Mouse (Mus musculus): ENCODE measurements around the gene Gsg1l. TPM values are rescaled to one million over a fixed set of nuclear protein-coding genes. Genes with fewer than 3 reads are reported as not detected.

Gene Gsg1l
- polyA plus RNA-seq, 1 experiment from 2014 or later = 0.72 TPM

- no peak for TF ChIP-seq CTCF (IDR thresholded peaks at IDR 0.05; ENCODE audit: low read depth)
- no peak for ATAC-seq (replicated peaks; ENCODE audit: low FRiP score, low read depth)
- Histone ChIP-seq H3K4me1 (replicated peaks; ENCODE audit: insufficient read depth, low read length) (no peaks in the 10 kb centered on the region), H3K9ac (ENCODE audit: low read depth, low read length) (no peak overlapping the region), H3K36me3 (ENCODE audit: insufficient read depth, low read length) (no peaks in the 10 kb centered on the region), H3K9me3 (replicated peaks; ENCODE audit: low read length) (no peaks in the 10 kb centered on the region), H3K4me3 (replicated peaks; ENCODE audit: low read depth, low read length) (no peak overlapping the region), H3K27ac (no peak overlapping the region), H3K4me2 (ENCODE audit: low read length) (no peak overlapping the region), H3K27me3 (ENCODE audit: insufficient read depth, low read length) (no peaks in the 10 kb centered on the region)
- DNase-seq (ENCODE audit: low spot score) = no peak
- 45% methylated on average over 1 of the region's 1 CpGs for WGBS
Measured at GRCm38 (mm10) chr7:126027410-126027809, 54.8 kb downstream of the Gsg1l start.

- H3K36me3 ChIP-seq (ENCODE audit: insufficient read depth, low read length) = no peaks in the 10 kb centered on the region
- peak; percentile 41 for DNase-seq (ENCODE audit: low spot score)
- no peak for ATAC-seq (replicated peaks; ENCODE audit: low FRiP score, low read depth)
- WGBS = 46% methylated on average over 5 of the region's 5 CpGs
- H3K9ac ChIP-seq (ENCODE audit: low read depth, low read length) = no peak overlapping the region
- no peak overlapping the region for H3K4me2 ChIP-seq (ENCODE audit: low read length)
- peak; percentile 54 for TF ChIP-seq CTCF (IDR thresholded peaks at IDR 0.05; ENCODE audit: low read depth)
- H3K4me1 ChIP-seq (replicated peaks; ENCODE audit: insufficient read depth, low read length) = no peaks in the 10 kb centered on the region
- H3K27me3 ChIP-seq (ENCODE audit: insufficient read depth, low read length) = no peaks in the 10 kb centered on the region
- no peak overlapping the region for H3K27ac ChIP-seq
- no peak overlapping the region for H3K4me3 ChIP-seq (replicated peaks; ENCODE audit: low read depth, low read length)
- H3K9me3 ChIP-seq (replicated peaks; ENCODE audit: low read length) = no peaks in the 10 kb centered on the region
Measured at GRCm38 (mm10) chr7:126026600-126026999, 55.6 kb downstream of the Gsg1l start.

GRCm38 (mm10) chr7:126019966-126020365 lies 62.2 kb downstream of the Gsg1l start:
- no peaks in the 10 kb centered on the region for H3K27me3 ChIP-seq (ENCODE audit: insufficient read depth, low read length)
- no peak for TF ChIP-seq CTCF (IDR thresholded peaks at IDR 0.05; ENCODE audit: low read depth)
- H3K4me1 ChIP-seq (replicated peaks; ENCODE audit: insufficient read depth, low read length) = no peaks in the 10 kb centered on the region
- H3K9ac ChIP-seq (ENCODE audit: low read depth, low read length) = no peak overlapping the region
- H3K27ac ChIP-seq = no peak overlapping the region
- H3K9me3 ChIP-seq (replicated peaks; ENCODE audit: low read length) = no peaks in the 10 kb centered on the region
- DNase-seq (ENCODE audit: low spot score) (peak; percentile 16), ATAC-seq (replicated peaks; ENCODE audit: low FRiP score, low read depth) (no peak)
- H3K4me3 ChIP-seq (replicated peaks; ENCODE audit: low read depth, low read length) = no peak overlapping the region
- 54% methylated on average over 6 of the region's 6 CpGs for WGBS
- no peaks in the 10 kb centered on the region for H3K36me3 ChIP-seq (ENCODE audit: insufficient read depth, low read length)
- H3K4me2 ChIP-seq (ENCODE audit: low read length) = no peak overlapping the region

- DNase-seq (ENCODE audit: low spot score) (no peak), ATAC-seq (replicated peaks; ENCODE audit: low FRiP score, low read depth) (no peak)
- Histone ChIP-seq H3K4me3 (replicated peaks; ENCODE audit: low read depth, low read length) (no peak overlapping the region), H3K27ac (no peak overlapping the region), H3K27me3 (ENCODE audit: insufficient read depth, low read length) (no peaks in the 10 kb centered on the region), H3K4me1 (replicated peaks; ENCODE audit: insufficient read depth, low read length) (no peaks in the 10 kb centered on the region), H3K4me2 (ENCODE audit: low read length) (no peak overlapping the region), H3K9ac (ENCODE audit: low read depth, low read length) (no peak overlapping the region), H3K36me3 (ENCODE audit: insufficient read depth, low read length) (no peaks in the 10 kb centered on the region), H3K9me3 (replicated peaks; ENCODE audit: low read length) (no peaks in the 10 kb centered on the region)
- no peak for TF ChIP-seq CTCF (IDR thresholded peaks at IDR 0.05; ENCODE audit: low read depth)
- WGBS = 23% methylated on average over 9 of the region's 9 CpGs
Measured at GRCm38 (mm10) chr7:126019321-126019720, 62.9 kb downstream of the Gsg1l start.

GRCm38 (mm10) chr7:126017455-126017854 lies 64.8 kb downstream of the Gsg1l start:
- Histone ChIP-seq H3K4me3 (replicated peaks; ENCODE audit: low read depth, low read length) (no peak overlapping the region), H3K27ac (no peak overlapping the region), H3K27me3 (ENCODE audit: insufficient read depth, low read length) (no peaks in the 10 kb centered on the region), H3K9me3 (replicated peaks; ENCODE audit: low read length) (no peaks in the 10 kb centered on the region), H3K9ac (ENCODE audit: low read depth, low read length) (no peak overlapping the region), H3K36me3 (ENCODE audit: insufficient read depth, low read length) (no peaks in the 10 kb centered on the region), H3K4me2 (ENCODE audit: low read length) (no peak overlapping the region), H3K4me1 (replicated peaks; ENCODE audit: insufficient read depth, low read length) (no peaks in the 10 kb centered on the region)
- DNase-seq (ENCODE audit: low spot score) = no peak
- no peak for ATAC-seq (replicated peaks; ENCODE audit: low FRiP score, low read depth)
- WGBS = 91% methylated on average over 4 of the region's 4 CpGs
- TF ChIP-seq CTCF (IDR thresholded peaks at IDR 0.05; ENCODE audit: low read depth) = no peak

GRCm38 (mm10) chr7:126012325-126013021 lies 69.7 kb downstream of the Gsg1l start:
- Histone ChIP-seq H3K36me3 (ENCODE audit: insufficient read depth, low read length) (no peaks in the 10 kb centered on the region), H3K9ac (ENCODE audit: low read depth, low read length) (0 out of 2 replicates have a peak overlapping the region, but pooled peaks have one; percentile 15), H3K9me3 (replicated peaks; ENCODE audit: low read length) (no peaks in the 10 kb centered on the region), H3K4me2 (ENCODE audit: low read length) (no peak overlapping the region), H3K27ac (no peak overlapping the region), H3K4me1 (replicated peaks; ENCODE audit: insufficient read depth, low read length) (no peaks in the 10 kb centered on the region), H3K4me3 (replicated peaks; ENCODE audit: low read depth, low read length) (no peak overlapping the region), H3K27me3 (ENCODE audit: insufficient read depth, low read length) (no peaks in the 10 kb centered on the region)
- no peak for ATAC-seq (replicated peaks; ENCODE audit: low FRiP score, low read depth)
- DNase-seq (ENCODE audit: low spot score) = peak; percentile 47
- no peak for TF ChIP-seq CTCF (IDR thresholded peaks at IDR 0.05; ENCODE audit: low read depth)
- WGBS = 32% methylated on average over 11 of the region's 11 CpGs

- Histone ChIP-seq H3K36me3 (ENCODE audit: insufficient read depth, low read length) (no peaks in the 10 kb centered on the region), H3K9me3 (replicated peaks; ENCODE audit: low read length) (no peaks in the 10 kb centered on the region), H3K4me2 (ENCODE audit: low read length) (no peak overlapping the region), H3K27ac (no peak overlapping the region), H3K27me3 (ENCODE audit: insufficient read depth, low read length) (no peaks in the 10 kb centered on the region), H3K4me1 (replicated peaks; ENCODE audit: insufficient read depth, low read length) (no peaks in the 10 kb centered on the region), H3K9ac (ENCODE audit: low read depth, low read length) (no peak overlapping the region), H3K4me3 (replicated peaks; ENCODE audit: low read depth, low read length) (no peak overlapping the region)
- DNase-seq (ENCODE audit: low spot score) (no peak), ATAC-seq (replicated peaks; ENCODE audit: low FRiP score, low read depth) (no peak)
- WGBS = 68% methylated on average over 7 of the region's 7 CpGs
- TF ChIP-seq CTCF (IDR thresholded peaks at IDR 0.05; ENCODE audit: low read depth) = no peak
Measured at GRCm38 (mm10) chr7:126008789-126009148, 73.4 kb downstream of the Gsg1l start.
